Mouse (Mus musculus): ENCODE measurements around the gene Kcnk13. TPM values are rescaled to one million over a fixed set of nuclear protein-coding genes. Genes with fewer than 3 reads are reported as not detected.

The Kcnk13 gene
- polyA plus RNA-seq, 1 experiment from 2014 or later: 0.23 TPM

- Histone ChIP-seq H3K4me3 (no peak overlapping the region), H3K36me3 (no peaks in the 10 kb centered on the region), H3K4me1 (peaks cover 6% of the 10 kb centered on the region; the same call in 1 of the 2 replicates), H3K27me3 (ENCODE audit: insufficient read depth, poor library complexity, severe bottlenecking) (peaks cover 5% of the 10 kb centered on the region; the same call in 1 of the 2 replicates), H3K27ac (no peak overlapping the region), H3K9me3 (no peaks in the 10 kb centered on the region)
- no peak for DNase-seq (ENCODE audit: low spot score)
- WGBS: 80% methylated on average over 5 of the region's 5 CpGs
Measured at GRCm38 (mm10) chr12:100089265-100089664, 125.0 kb downstream of the Kcnk13 start.

- H3K36me3 ChIP-seq: no peaks in the 10 kb centered on the region
- WGBS: 85% methylated on average over 4 of the region's 4 CpGs
- H3K9me3 ChIP-seq: no peaks in the 10 kb centered on the region
- H3K27me3 ChIP-seq (ENCODE audit: insufficient read depth, poor library complexity, severe bottlenecking): peaks cover 5% of the 10 kb centered on the region; the same call in 1 of the 2 replicates
- H3K4me3 ChIP-seq: no peak overlapping the region
- DNase-seq (ENCODE audit: low spot score): no peak
- no peaks in the 10 kb centered on the region for H3K4me1 ChIP-seq
- no peak overlapping the region for H3K27ac ChIP-seq
Measured at GRCm38 (mm10) chr12:100090750-100091149, 126.5 kb downstream of the Kcnk13 start.

GRCm38 (mm10) chr12:100093046-100093445 lies 128.7 kb downstream of the Kcnk13 start:
- Histone ChIP-seq H3K9me3 (no peaks in the 10 kb centered on the region), H3K36me3 (no peaks in the 10 kb centered on the region), H3K27me3 (ENCODE audit: insufficient read depth, poor library complexity, severe bottlenecking) (peaks cover 5% of the 10 kb centered on the region; the same call in 1 of the 2 replicates), H3K4me3 (no peak overlapping the region), H3K4me1 (no peaks in the 10 kb centered on the region), H3K27ac (no peak overlapping the region)
- 84% methylated on average over 11 of the region's 11 CpGs for WGBS
- no peak for DNase-seq (ENCODE audit: low spot score)

- Histone ChIP-seq H3K9me3 (no peaks in the 10 kb centered on the region), H3K27ac (peak overlapping the region; percentile 7; the same call in 1 of the 2 replicates), H3K36me3 (no peaks in the 10 kb centered on the region), H3K27me3 (ENCODE audit: insufficient read depth, poor library complexity, severe bottlenecking) (no peaks in the 10 kb centered on the region), H3K4me1 (peaks cover 11% of the 10 kb centered on the region), H3K4me3 (no peak overlapping the region)
- peak; percentile 78 for DNase-seq (ENCODE audit: low spot score)
- WGBS: 42% methylated on average over 3 of the region's 3 CpGs
Measured at GRCm38 (mm10) chr12:100099971-100100706, 135.8 kb downstream of the Kcnk13 start.

GRCm38 (mm10) chr12:100100707-100101030 lies 136.4 kb downstream of the Kcnk13 start:
- DNase-seq (ENCODE audit: low spot score): no peak
- Histone ChIP-seq H3K4me3 (no peak overlapping the region), H3K9me3 (no peaks in the 10 kb centered on the region), H3K4me1 (peaks cover 11% of the 10 kb centered on the region), H3K27me3 (ENCODE audit: insufficient read depth, poor library complexity, severe bottlenecking) (no peaks in the 10 kb centered on the region), H3K27ac (peak overlapping the region; percentile 7; the same call in 1 of the 2 replicates), H3K36me3 (no peaks in the 10 kb centered on the region)
- 50% methylated on average over 3 of the region's 3 CpGs for WGBS

GRCm38 (mm10) chr12:100101651-100102050 lies 137.4 kb downstream of the Kcnk13 start:
- Histone ChIP-seq H3K36me3 (no peaks in the 10 kb centered on the region), H3K9me3 (no peaks in the 10 kb centered on the region), H3K4me3 (no peak overlapping the region), H3K4me1 (peaks cover 11% of the 10 kb centered on the region), H3K27ac (no peak overlapping the region), H3K27me3 (ENCODE audit: insufficient read depth, poor library complexity, severe bottlenecking) (no peaks in the 10 kb centered on the region)
- no peak for DNase-seq (ENCODE audit: low spot score)
- 63% methylated on average over 3 of the region's 3 CpGs for WGBS

- 89% methylated on average over 5 of the region's 5 CpGs for WGBS
- no peaks in the 10 kb centered on the region for H3K36me3 ChIP-seq
- no peak for DNase-seq (ENCODE audit: low spot score)
Measured at GRCm38 (mm10) chr12:100104530-100104929, 140.2 kb downstream of the Kcnk13 start.

GRCm38 (mm10) chr12:100106275-100106895 lies 142.1 kb downstream of the Kcnk13 start:
- Histone ChIP-seq H3K27ac (no peak overlapping the region), H3K36me3 (0 out of 2 replicates have a peak, but pooled peaks cover under 1% of the 10 kb centered on the region), H3K4me1 (peaks cover 8% of the 10 kb centered on the region), H3K4me3 (peak overlapping the region; percentile 8; the same call in 1 of the 2 replicates), H3K9me3 (no peaks in the 10 kb centered on the region), H3K27me3 (ENCODE audit: insufficient read depth, poor library complexity, severe bottlenecking) (no peaks in the 10 kb centered on the region)
- 13% methylated on average over 20 of the region's 20 CpGs for WGBS
- no peak for DNase-seq (ENCODE audit: low spot score)

More at GRCm38 (mm10) chr12:100104530-100104929, 140.2 kb downstream of the Kcnk13 start:
- Histone ChIP-seq H3K4me1 (peaks cover 11% of the 10 kb centered on the region), H3K4me3 (no peak overlapping the region), H3K27ac (no peak overlapping the region), H3K9me3 (no peaks in the 10 kb centered on the region), H3K27me3 (ENCODE audit: insufficient read depth, poor library complexity, severe bottlenecking) (no peaks in the 10 kb centered on the region)

GRCm38 (mm10) chr12:100107436-100107835 lies 143.1 kb downstream of the Kcnk13 start:
- H3K9me3 ChIP-seq: no peaks in the 10 kb centered on the region
- WGBS: 39% methylated on average over 4 of the region's 4 CpGs
- peaks cover 11% of the 10 kb centered on the region for H3K4me1 ChIP-seq
- H3K4me3 ChIP-seq: no peak overlapping the region
- no peaks in the 10 kb centered on the region for H3K27me3 ChIP-seq (ENCODE audit: insufficient read depth, poor library complexity, severe bottlenecking)
- H3K36me3 ChIP-seq: peaks cover 11% of the 10 kb centered on the region
- DNase-seq (ENCODE audit: low spot score): no peak
- no peak overlapping the region for H3K27ac ChIP-seq

GRCm38 (mm10) chr12:100109986-100110696 lies 145.8 kb downstream of the Kcnk13 start, which contains the start of gene Psmc1:
TSS of gene Psmc1 (plus strand) at chr12:100110154.
- peaks cover 11% of the 10 kb centered on the region for H3K4me1 ChIP-seq
- H3K36me3 ChIP-seq: peaks cover 35% of the 10 kb centered on the region
- DNase-seq (ENCODE audit: low spot score): peak; percentile 94
- H3K27ac ChIP-seq: peak within 1 kb of the TSS; percentile 95
- H3K9me3 ChIP-seq: no peaks in the 10 kb centered on the region
- WGBS: under 1% methylated on average over 58 of the region's 58 CpGs
- H3K27me3 ChIP-seq (ENCODE audit: insufficient read depth, poor library complexity, severe bottlenecking): no peaks in the 10 kb centered on the region
- H3K4me3 ChIP-seq: peak within 1 kb of the TSS; percentile 87

Data from heart, embryonic 10.5 days (tissue).